Mouse (Mus musculus): Measurements from ENCODE around the gene Abhd2. TPM values are rescaled to one million over a fixed set of nuclear protein-coding genes. Genes with fewer than 3 reads are reported as not detected.

Abhd2 gene
- total RNA-seq, 2 experiments from 2014 or later = 107 to 115 TPM

DNA sequence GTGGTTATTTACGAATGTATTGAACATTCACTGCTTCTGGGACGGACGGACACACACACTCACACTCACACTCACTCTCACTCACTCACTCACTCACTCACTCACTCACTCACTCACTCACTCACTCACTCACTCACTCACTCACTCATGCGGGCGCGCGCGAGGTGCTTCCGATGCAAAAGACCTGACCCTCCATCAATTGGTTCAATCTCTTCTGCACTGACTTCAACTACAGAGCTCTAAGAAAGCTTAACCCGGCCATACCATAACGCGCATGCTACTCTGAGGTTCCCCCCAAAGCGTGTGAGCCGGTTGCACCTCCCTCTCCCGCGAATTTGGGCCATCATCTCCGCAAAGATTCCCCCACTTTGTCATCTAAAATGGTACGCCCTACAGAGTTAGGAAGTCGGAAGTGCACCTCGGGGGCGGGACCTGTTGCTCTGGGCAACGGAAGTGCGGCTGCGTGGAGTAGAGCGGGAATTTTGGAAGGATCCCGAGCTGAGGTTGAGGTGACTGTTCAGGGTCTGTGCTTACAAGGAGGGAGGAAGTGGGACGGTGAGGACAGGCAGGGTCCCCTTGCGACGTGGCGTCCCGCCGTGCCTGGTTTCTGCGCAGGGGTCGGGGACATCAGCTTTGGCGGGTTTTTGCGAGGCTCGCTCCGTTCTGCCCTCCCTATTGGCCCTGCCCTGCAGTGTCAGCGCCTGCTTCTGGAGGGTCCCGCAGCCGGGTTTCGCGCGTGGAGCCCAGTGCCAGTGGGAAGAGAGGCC, 119.1 kb downstream of the Abhd2 start, which contains the start of gene Fanci:
TSS of gene Fanci (plus strand) at position 47 of the 767 bp plus-strand sequence.
- intact Hi-C loops (cut with DNase I) = loop anchor here (5.0 kb wide), 1 partner anchor 75 kb away; the partner anchor contains the start of gene Polg
- peak; percentile 91 to 92 for DNase-seq (ENCODE audit: low spot score in 2 of 2)

DNA sequence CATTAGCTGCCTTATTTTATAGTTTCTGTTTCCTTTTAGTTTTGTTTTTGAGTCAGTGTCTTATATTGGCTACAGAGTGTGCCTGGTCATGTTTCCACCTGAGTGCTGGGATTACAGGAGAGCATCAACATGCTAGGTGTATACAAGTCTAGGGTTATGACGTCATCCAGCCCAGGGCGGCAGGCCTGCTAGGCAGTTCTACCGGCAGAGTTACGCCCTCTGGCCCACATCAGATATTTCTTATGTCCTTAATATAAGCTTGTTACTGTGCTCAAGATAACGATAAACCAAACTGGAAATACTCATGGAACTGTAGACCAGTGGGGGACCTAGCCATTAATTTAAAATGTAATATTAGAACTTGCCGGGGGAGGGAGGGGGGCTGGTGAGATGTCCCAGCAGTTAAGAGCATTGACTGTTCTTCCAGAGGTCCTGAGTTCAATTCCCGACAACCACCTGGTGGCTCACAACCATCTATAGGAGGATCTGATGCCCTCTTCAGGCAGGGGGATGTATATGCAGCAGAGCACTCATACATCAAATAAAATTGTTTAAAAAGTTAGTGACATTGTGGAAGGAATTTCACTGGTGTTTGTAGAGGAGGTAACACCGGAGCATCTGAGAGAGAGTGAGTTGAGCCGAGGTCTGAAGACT, 120.0 kb downstream of the Abhd2 start:
- no peak for DNase-seq (ENCODE audit: low spot score in 2 of 2)
- intact Hi-C loops (cut with DNase I) = loop anchor here (5.0 kb wide), 1 partner anchor 74 kb away; the partner anchor contains the start of gene Polg

DNA sequence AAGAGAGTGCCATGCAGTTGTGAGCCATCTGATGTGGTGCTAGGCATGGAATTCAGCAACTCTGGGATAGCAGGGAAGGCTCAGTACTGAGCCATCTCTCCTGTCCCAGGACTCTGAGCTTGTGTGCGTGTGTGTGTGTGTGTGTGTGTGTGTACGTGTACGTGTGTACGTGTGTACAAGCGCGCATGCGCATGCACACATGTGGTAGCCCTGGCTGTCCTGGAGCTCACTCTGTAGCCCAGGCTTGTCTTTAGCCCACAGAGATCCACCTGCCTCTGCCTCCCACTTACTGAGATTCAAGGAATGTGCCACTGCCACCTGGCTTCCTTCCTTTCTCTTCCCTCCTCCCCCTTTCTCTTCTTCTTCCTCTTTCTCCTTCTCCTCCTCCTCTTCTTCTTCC, 120.9 kb downstream of the Abhd2 start:
- no peak for DNase-seq (ENCODE audit: low spot score in 2 of 2)

DNA sequence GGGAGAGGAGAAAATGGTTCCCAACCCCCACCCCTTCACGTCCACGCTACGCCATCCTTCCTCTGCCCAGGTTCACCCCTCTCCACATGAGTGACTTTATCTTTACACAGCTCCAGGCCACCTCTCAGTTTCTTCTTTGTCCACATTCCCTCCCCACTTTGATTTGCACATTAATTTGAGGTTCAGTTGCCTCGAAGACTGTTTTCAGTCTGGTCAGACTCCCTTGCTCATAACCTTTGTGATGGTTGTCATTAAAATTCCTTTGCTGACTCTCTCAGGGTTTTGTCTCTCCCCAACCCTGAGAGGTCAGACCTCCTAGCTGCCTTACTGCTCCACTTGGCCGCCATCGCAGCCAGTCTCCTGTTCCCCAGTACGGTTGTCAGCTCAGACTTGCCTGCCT, 121.7 kb downstream of the Abhd2 start:
- DNase-seq (ENCODE audit: low spot score in 2 of 2) = no peak
- intact Hi-C loops (cut with DNase I) = loop anchor here (5.0 kb wide), 1 partner anchor 73 kb away; the partner anchor contains the start of gene Polg

More for the DNA sequence above, 120.9 kb downstream of the Abhd2 start:
- intact Hi-C loops (cut with DNase I) = loop anchor here (5.0 kb wide), 1 partner anchor 73 kb away; the partner anchor contains the start of gene Polg

DNA sequence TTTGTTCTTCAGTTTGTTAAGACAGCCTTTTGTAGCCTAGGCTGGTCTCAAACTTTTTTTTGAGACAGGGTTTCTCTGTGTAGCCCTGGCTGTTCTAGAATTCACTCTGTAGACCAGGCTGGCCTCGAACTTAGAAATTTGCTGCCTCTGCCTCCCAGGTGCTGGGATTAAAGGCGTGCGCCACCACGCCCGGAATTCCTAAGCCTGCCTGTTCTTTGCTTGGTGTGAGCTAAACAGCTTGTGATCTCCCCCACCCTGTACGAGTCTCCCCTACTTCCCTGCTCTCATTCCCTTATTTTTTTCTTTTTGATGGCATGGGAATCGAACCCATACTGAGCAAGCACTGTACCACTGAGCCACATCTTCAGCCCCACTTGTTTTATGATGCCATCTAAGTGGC, 122.2 kb downstream of the Abhd2 start:
- intact Hi-C loops (cut with DNase I) = no loop called here
- DNase-seq (ENCODE audit: low spot score in 2 of 2) = no peak

DNA sequence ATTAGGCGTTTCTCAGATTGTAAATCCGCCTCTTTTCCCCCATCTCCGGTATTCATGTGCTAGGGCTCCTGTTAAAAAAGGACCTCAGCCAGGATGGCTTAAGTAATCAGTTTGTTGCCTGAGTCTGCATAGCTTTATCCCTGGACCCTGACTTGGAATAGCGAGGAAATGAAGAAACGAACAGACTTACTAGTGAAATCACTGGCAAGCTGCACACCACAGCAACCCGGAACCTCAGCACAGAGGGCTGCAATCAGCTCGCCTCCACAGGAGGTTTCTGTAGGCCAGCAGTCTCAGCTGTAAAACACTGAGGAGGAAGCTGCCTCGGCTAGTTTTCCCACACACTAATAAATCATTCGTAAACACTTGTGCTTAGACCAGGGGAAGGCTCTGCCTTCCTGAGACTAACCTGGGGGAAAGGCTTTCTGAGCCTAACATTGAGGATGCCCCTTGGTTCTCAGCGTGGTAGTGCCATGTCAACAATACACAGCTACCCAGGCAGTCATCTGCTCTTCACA, 124.5 kb downstream of the Abhd2 start:
- no peak for DNase-seq (ENCODE audit: low spot score in 2 of 2)
- intact Hi-C loops (cut with DNase I) = no loop called here

DNA sequence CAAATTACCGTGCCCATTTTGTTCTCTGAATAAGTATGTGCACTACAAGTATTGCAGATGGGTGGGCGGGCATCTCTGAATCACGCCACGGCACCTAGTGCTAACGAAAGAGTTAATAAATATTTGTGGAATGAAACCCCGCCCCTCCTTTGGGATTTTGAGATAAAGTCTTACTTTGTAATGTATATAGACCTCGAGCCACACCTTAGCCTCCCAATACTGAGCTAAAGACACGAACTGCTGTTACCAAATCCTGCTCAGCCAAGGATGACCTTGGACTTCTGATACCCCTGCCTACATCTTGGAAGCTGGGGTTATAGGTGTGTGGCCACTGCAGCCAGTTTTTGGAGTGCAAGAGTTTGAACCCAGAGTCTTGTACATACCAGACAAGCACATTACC, 125.4 kb downstream of the Abhd2 start:
- intact Hi-C loops (cut with DNase I) = no loop called here
- DNase-seq (ENCODE audit: low spot score in 2 of 2) = no peak

DNA sequence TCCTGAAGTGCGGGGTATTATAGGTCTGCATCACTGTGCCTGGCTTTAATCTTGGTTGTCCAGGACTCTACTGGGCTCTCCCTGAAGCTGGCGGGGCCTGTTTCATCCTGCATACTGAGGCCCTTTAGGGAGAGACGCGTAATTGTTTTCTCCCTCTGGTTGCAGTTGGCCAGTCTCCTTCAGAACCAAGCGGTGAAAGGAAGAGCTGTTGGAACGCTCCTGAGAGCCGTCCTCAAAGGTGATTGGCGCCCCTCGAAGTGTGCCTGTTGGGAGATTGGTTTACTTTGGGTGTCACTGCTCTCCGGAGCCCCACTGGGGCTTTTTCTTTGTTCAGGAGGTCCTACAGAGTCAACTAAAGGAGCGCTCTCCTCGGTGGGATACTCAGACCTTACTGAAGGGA, 126.0 kb downstream of the Abhd2 start:
- DNase-seq (ENCODE audit: low spot score in 2 of 2) = no peak
- intact Hi-C loops (cut with DNase I) = no loop called here

DNA sequence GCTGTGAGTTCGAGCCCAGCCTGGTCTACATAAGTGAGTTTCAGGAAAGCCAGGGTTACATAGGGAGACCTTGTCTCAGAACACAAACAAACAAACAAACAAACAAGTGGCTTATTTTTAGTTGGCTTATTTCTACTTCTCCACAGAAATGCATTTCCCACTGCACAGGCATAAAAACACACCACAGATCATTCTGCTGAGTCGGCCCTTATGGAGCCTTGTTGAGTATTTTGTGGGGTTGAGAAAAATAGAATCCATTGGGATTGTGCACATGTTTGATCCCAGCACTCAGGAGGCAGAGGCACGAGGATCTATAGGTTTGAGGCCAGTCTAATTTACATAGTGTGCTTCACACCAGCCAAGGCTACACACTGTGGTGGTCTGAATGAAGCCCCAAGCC, 127.3 kb downstream of the Abhd2 start:
- no peak for DNase-seq (ENCODE audit: low spot score in 2 of 2)
- intact Hi-C loops (cut with DNase I) = no loop called here

DNA sequence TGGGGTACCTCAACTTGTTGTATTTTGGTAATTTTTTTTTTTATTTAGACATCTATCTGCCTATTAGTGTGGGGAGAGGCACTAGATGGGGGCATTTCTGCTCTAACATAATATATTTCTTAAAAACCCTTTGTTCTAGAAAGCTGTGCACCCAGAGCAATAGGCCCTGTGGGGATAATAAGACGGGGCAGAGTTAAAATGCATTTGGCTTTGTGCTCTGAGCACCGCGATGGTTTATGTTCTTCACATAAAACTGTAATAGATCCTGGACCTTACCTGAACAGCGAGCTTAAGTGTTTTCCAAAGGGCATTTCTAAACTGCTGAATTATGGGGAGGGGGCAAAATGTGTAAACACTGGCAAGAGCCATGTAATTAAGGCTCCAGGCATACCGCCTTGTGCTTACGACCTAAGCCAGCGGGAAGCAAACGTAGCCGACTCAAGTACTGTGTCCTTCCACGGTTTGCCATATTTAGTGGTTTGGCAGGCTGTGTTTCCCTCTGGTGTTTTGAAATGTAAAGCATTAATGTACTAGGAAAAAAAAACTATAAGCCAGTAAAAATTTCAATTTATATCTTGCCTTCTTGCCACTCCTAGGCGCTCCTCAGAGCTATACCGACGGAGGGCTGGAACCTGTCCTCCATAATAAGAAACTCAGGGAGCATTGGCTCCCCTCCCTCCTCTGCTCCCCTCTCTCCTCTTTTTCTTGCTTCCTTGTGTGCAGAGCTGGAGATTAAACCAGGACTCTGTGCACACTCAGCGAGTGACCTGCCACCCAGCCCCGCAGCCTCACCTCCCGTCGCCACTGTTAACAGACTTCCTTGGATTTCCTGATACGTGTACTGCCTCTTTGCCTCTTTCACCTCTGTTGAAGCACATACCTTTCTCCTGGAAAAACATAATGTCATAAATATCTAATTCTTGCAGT, 141.7 kb downstream of the Abhd2 start:
- intact Hi-C loops (cut with DNase I) = no loop called here
- DNase-seq (ENCODE audit: low spot score in 2 of 2) = no peak

Other genes with a start within 250 kb of the Abhd2 start
- gene Acan, start 219.7 kb upstream of the Abhd2 start, total RNA-seq (2021) = 1 to 10 TPM; 3.5 to 4.1 TPM
- gene Hapln3, start 142.2 kb upstream of the Abhd2 start, total RNA-seq (2021) = 1 to 10 TPM; 1.2 to 3.2 TPM
- 100 to 1,000 TPM; 185 to 203 TPM for gene Mfge8, start 124.1 kb upstream of the Abhd2 start, total RNA-seq (2021)
- gene Rlbp1, start 113.8 kb downstream of the Abhd2 start, total RNA-seq (2021) = 10 to 100 TPM; 19.0 to 23.8 TPM
- under 1 TPM; 0.42 to 0.50 TPM for gene Fanci, start 118.7 kb downstream of the Abhd2 start, total RNA-seq (2021)
- gene Polg, start 193.2 kb downstream of the Abhd2 start, total RNA-seq (2021) = 10 to 100 TPM; 77.8 to 97.5 TPM